Mouse (Mus musculus) olfactory bulb, adult 2 months (tissue): ENCODE measurements around the gene Zfp354c. TPM values are rescaled to one million over a fixed set of nuclear protein-coding genes. Genes with fewer than 3 reads are reported as not detected.

Source experiments
- H3K27ac ChIP-seq: fragments of 200-500 bp; 2 replicates; pipeline ENCODE4 v1.5.1; 2012; ENCODE audit warnings: low read depth, low read length; ENCODE audit not compliant: insufficient read depth
- H3K4me1 ChIP-seq: fragments of 200-500 bp; 2 replicates; pipeline ENCODE4 v1.6.1; 2012; ENCODE audit warnings: low read length; ENCODE audit not compliant: control insufficient read depth, insufficient read depth
- H3K4me3 ChIP-seq: fragments of 200-500 bp; 2 replicates; pipeline ENCODE4 v1.5.1; 2012; ENCODE audit warnings: mild to moderate bottlenecking, low read depth, low read length, moderate library complexity; ENCODE audit not compliant: insufficient read depth
- CTCF ChIP-seq: fragments of 200-500 bp; IDR thresholded peaks from 2 replicates; pipeline ENCODE4 v1.5.1; 2012; ENCODE audit warnings: low read depth, mild to moderate bottlenecking, low read length, moderate library complexity; ENCODE audit not compliant: insufficient read depth
- POLR2A ChIP-seq: fragments of 200-500 bp; IDR thresholded peaks from 2 replicates; pipeline ENCODE4 v1.6.1; 2012; ENCODE audit warnings: mild to moderate bottlenecking, low read depth, low read length, moderate library complexity; ENCODE audit not compliant: insufficient read depth
- WGBS: fragments of 180-500 bp; shearing (Covaris S2); methylation state at CpG from one replicate; pipeline ENCODE4 v1.1.7; 2018; 5-methylcytosine and 5-hydroxymethylcytosine counted together
- polyA plus RNA-seq: library from polyadenylated mRNA; stranded (reverse); fragments of >200 nt; gene quantifications from 2 replicates; pipeline ENCODE4 v1.2.4, GENCODE M21; 2012; ENCODE audit warnings: low replicate concordance; ENCODE audit not compliant: missing spikeins, insufficient read depth, insufficient read length

The Zfp354c gene
- polyA plus RNA-seq, 1 experiment: not detected

- 89% methylated on average over 4 of the region's 4 CpGs for WGBS
- no peak for TF ChIP-seq CTCF
- no peak for TF ChIP-seq POLR2A
- no peak overlapping the region for H3K4me3 ChIP-seq
- H3K27ac ChIP-seq: no peak overlapping the region
- H3K4me1 ChIP-seq: peaks cover 4% of the 10 kb centered on the region
Measured at GRCm38 (mm10) chr11:50835727-50836126, 8.2 kb upstream of the Zfp354c start.

DNA sequence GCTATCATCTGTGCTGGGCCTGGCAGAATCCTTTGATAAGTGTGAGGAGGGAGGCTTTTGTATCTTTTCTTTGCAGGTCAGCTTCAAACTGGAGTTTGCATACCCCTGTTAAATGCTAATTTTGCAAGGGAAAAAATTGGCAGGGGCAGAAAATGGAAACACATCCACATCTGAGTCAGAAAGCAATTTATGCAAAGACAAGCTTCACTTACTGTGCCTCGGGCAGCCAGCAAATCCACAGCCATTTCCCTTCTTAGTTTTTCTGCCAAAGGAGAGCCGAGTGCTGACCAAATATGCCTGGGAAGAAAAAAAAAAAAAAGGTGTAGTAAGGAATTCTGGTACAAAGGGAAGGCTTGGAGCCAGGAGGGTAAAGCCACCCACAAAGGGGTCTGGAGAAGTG is 1.3 kb downstream of the Zfp354c start:
- Histone ChIP-seq H3K4me1 (no peaks in the 10 kb centered on the region), H3K4me3 (no peak overlapping the region), H3K27ac (no peak overlapping the region)
- TF ChIP-seq POLR2A: no peak
- TF ChIP-seq CTCF: no peak
- WGBS: 33% methylated on average over 2 of the region's 2 CpGs

- TF ChIP-seq CTCF: no peak
- no peak for TF ChIP-seq POLR2A
- Histone ChIP-seq H3K4me3 (no peak overlapping the region), H3K4me1 (no peaks in the 10 kb centered on the region), H3K27ac (no peak overlapping the region)
- WGBS: 96% methylated on average over 4 of the region's 4 CpGs
Measured at GRCm38 (mm10) chr11:50814233-50814632, 13.3 kb downstream of the Zfp354c start.

- Histone ChIP-seq H3K27ac (no peak overlapping the region), H3K4me3 (no peak overlapping the region), H3K4me1 (no peaks in the 10 kb centered on the region)
- no peak for TF ChIP-seq CTCF
- no peak for TF ChIP-seq POLR2A
Measured at GRCm38 (mm10) chr11:50798836-50799235, 28.7 kb downstream of the Zfp354c start.

GRCm38 (mm10) chr11:50797674-50798073 is 29.9 kb downstream of the Zfp354c start:
- no peak for TF ChIP-seq CTCF
- TF ChIP-seq POLR2A: no peak
- 61% methylated on average over 11 of the region's 11 CpGs for WGBS
- Histone ChIP-seq H3K4me3 (no peak overlapping the region), H3K27ac (no peak overlapping the region), H3K4me1 (peaks cover 5% of the 10 kb centered on the region)

DNA sequence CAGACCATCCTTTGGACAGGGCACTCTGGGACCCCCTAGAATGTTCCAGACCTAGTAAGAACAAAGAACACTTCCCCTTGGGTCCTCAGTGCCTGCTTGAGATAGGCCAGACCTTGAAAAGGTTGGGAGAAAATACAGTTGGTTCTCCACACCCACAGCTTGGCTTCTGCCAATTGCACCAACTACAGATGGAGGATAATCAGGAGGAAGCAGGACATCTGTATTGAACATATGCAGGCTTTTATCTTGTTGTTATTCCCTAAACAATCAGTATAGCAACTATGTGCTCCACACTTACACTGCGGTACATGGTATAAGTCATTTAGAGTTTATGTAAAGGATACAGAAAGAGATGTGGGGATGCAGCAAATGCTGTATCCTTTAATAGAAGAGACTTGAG is 56.5 kb downstream of the Zfp354c start:
- TF ChIP-seq POLR2A: no peak
- no peak for TF ChIP-seq CTCF
- peaks cover 2% of the 10 kb centered on the region; the same call in 1 of the 2 replicates for H3K4me1 ChIP-seq
- H3K27ac ChIP-seq: no peak overlapping the region
- no peak overlapping the region for H3K4me3 ChIP-seq
- 98% methylated on average over 1 of the region's 1 CpGs for WGBS

- Histone ChIP-seq H3K4me3 (no peak overlapping the region), H3K27ac (no peak overlapping the region), H3K4me1 (peaks cover 2% of the 10 kb centered on the region; the same call in 1 of the 2 replicates)
- TF ChIP-seq CTCF (peak; percentile 58; the same call in 1 of the 2 replicates), POLR2A (no peak)
- WGBS: 12% methylated on average over 14 of the region's 14 CpGs
Measured at GRCm38 (mm10) chr11:50768995-50769749, 58.4 kb downstream of the Zfp354c start.

DNA sequence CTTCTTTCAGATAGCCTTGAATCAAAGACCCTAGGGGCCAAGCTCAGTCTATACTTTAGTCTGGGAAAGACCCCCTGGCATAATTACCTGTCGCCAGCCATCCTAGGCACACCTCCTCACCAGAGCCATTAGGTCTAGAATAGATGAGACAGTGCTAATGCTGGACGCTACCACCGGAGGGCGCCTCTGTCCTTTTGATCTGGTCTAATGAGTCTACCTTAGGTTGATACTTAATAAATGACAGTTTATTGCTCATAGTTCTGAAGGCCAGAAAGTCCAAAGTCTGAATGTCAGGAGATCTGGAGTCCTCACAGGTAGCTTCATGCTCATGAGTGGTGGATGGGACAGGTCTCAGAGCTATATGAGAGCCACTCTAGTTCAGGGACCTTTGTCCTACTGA is 60.5 kb downstream of the Zfp354c start:
- no peak overlapping the region for H3K4me3 ChIP-seq
- no peak overlapping the region for H3K27ac ChIP-seq
- 27% methylated on average over 4 of the region's 4 CpGs for WGBS
- no peak for TF ChIP-seq CTCF
- no peak for TF ChIP-seq POLR2A
- H3K4me1 ChIP-seq: peaks cover 2% of the 10 kb centered on the region; the same call in 1 of the 2 replicates

DNA sequence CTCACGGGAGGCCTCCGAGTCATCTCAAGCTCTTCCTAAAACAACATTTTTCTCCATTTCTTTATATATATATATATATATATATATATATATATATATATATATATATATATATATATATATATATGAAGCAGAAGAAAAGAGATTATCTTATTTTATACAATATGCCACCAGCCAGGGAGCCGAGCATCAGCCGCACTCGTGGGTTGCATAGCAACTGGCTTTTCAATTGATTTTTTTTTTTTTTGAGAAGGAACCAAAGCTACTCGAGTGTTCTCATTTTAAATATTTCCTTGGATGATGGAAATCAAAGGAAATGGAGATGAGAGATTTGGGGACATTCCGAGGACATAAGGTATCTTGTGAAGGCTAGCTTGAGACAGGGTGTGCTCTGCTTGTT is 61.1 kb downstream of the Zfp354c start:
- no peak for TF ChIP-seq POLR2A
- TF ChIP-seq CTCF: no peak
- Histone ChIP-seq H3K4me3 (no peak overlapping the region), H3K4me1 (peaks cover 2% of the 10 kb centered on the region; the same call in 1 of the 2 replicates), H3K27ac (no peak overlapping the region)
- WGBS: 76% methylated on average over 7 of the region's 7 CpGs

Other genes with a start within 250 kb of the Zfp354c start
- gene Adamts2, start 225.6 kb downstream of the Zfp354c start, polyA plus RNA-seq: not detected in 2 replicates
- gene Zfp879, start 13.8 kb upstream of the Zfp354c start, polyA plus RNA-seq: not detected in 2 replicates
- not detected in 2 replicates for gene Grm6, start 23.0 kb upstream of the Zfp354c start, polyA plus RNA-seq
- gene Zfp454, start 59.9 kb upstream of the Zfp354c start, polyA plus RNA-seq: not detected in 2 replicates
- gene Zfp2, start 88.4 kb upstream of the Zfp354c start, polyA plus RNA-seq: not detected in 2 replicates
- not detected in 2 replicates for gene Zfp354b, start 103.9 kb upstream of the Zfp354c start, polyA plus RNA-seq
- gene 4933414I15Rik, start 116.0 kb upstream of the Zfp354c start, polyA plus RNA-seq: not detected in 2 replicates
- not detected in 2 replicates for gene Prop1, start 126.0 kb upstream of the Zfp354c start, polyA plus RNA-seq
- not detected in 2 replicates for gene Olfr1378, start 138.8 kb upstream of the Zfp354c start, polyA plus RNA-seq
- gene Olfr1377, start 154.2 kb upstream of the Zfp354c start, polyA plus RNA-seq: not detected in 2 replicates
- gene Olfr51, start 175.9 kb upstream of the Zfp354c start, polyA plus RNA-seq: not detected in 2 replicates
- gene Olfr54, start 186.5 kb upstream of the Zfp354c start, polyA plus RNA-seq: not detected in 2 replicates
- not detected in 2 replicates for gene Olfr1375, start 220.4 kb upstream of the Zfp354c start, polyA plus RNA-seq
- gene Zfp354a, start 231.5 kb upstream of the Zfp354c start, polyA plus RNA-seq: not detected in 2 replicates